Mouse (Mus musculus) thymus, postnatal 4 days (tissue): Measurements from ENCODE around the gene Gzmc.
A peak's percentile ranks its signal among the peaks of the same experiment; 100 is the strongest.
"Not testable (repeated sequence)": the region's sequence is repeated elsewhere in the genome, so short reads cannot be mapped to it uniquely, and the experiment has no call there.

ENCODE experiments used
- DNase-seq: peaks from one replicate; pipeline ENCODE4 v3.0.0; 2021

Gzmc gene

GRCm38 (mm10) chr14:56234556-56234955 lies at the start of gene Gzmc:
TSS of gene Gzmc (minus strand) at chr14:56234656.
- DNase-seq: no peak

DNA sequence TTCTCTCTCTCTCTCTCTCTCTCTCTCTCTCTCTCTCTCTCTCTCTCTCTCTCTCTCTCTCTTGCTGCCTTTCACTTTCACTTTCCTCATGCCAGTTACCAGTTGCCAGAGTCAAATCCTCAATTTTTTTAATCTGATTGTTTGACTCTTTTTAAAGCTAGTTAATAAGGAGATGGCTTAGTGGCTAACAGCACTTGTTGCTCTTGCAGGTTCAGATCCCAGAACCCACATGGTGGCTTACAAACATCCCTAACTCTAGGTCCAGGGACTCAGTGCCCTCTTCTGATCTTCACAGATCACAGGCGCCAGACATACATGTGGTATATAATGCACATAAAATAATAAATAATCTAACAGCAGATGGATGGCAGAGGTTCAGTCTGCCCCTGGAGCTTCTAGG lies 49.4 kb upstream of the Gzmc start:
- DNase-seq: no peak

- DNase-seq: no peak
These were observed 46.6 kb upstream of the Gzmc start for GRCm38 (mm10) chr14:56281090-56281489.

DNA sequence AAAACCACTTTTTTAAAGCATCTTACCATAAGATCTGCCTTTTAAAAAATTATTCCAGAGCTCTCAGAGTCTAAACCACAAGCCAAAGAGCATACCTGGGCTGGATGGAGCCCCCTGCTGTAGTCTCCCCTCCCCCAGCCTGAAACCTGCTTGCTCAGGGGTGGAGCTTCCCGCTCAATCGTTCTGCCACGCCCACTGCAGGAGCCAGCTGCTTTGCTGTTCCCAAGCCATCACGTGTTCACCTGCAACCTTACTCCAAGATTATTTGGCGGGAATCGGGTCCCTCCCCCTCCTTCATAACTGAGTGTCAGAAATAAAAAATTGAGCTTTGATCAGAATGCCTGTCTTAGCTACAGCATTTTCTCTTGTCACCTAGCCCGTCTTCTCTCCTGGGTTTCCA lies 44.2 kb upstream of the Gzmc start:
- DNase-seq: not testable (repeated sequence)

- not testable (repeated sequence) for DNase-seq
These were observed 41.6 kb upstream of the Gzmc start for GRCm38 (mm10) chr14:56276096-56276495.

GRCm38 (mm10) chr14:56266109-56266508 lies 31.7 kb upstream of the Gzmc start:
- DNase-seq: no peak

DNA sequence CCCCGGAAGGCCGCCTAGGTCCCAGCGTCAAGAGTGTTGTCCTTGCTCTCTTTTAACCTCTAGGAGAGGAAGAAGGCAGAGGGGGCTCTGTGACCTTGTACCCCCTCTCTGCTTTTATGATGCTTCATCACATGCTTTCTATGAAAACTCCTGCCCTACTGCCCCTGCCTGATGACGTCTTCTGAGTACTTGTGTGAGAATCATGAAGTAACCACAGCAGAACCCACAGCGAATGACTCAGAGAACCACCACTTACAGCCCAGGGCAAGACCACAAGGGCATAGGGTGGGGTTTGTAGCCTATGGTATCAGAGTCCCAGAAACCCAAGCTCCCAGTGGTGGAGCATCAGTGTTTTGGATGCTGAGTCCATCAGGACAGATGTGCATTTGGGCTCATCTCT lies 27.7 kb upstream of the Gzmc start, which contains the start of gene Gzmb:
Gzmb (minus strand) TSS at position 108 of the 400 bp plus-strand sequence.
- no peak for DNase-seq

DNA sequence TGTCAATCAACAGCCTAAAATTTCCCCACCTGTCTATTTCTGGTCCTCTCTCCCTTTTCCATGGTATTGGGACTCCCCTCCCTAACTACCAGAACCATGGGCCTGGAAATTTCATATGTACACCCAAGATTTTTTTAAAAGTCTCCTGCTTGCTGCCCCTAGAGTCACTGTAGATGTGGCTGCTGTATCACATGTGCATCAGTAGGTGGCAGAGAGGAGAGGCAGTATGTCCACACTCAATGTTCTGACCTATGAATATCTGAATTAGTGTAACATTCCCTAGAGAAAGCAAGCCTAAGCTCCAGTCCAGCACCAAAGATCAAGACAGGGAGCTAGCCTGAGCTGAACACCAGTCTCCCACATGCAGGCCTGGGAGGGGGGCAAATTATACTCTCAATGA lies 6.0 kb upstream of the Gzmc start:
- no peak for DNase-seq

DNA sequence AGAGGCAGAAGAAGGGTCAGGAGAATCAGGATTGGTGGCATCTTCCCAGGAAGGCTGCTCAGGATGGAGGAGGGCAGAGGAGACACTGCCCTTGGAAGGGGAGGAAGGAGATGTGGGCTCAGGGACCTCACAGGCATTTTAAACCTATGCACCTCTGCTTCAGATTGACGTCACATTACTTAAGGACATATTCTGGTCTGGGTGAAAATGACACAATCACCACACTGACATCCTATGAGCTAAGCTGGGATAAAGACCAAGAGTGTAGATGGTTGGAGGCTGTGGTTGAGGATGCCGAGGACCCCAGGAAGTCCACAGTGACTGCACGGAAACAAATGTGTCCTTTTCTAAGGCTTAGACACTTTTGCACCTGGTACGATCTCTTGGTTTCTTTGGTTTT lies 23.1 kb downstream of the Gzmc start, which contains the start of gene Gzmf:
Gzmf (minus strand) TSS at position 101 of the 400 bp plus-strand sequence.
- DNase-seq: no peak

DNA sequence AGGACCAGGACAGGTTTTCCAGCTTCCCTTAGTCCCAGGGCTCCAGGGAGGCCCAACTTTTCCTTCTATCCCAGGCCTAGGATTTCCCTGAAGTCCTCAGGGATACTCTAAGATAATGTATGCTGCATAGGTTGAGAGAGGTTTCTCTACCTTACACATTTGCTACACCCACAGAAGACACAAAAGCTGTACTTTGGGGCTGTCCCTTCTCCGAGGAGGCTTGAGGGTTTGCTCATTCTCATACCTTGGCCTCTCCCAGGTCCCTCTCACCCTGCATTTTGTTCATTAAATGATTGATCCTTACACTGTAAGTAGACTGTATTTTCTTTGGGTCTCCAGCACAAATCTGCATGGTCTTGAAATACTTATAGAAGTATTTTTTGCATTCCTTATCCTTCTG lies 28.8 kb downstream of the Gzmc start:
- DNase-seq: no peak

DNA sequence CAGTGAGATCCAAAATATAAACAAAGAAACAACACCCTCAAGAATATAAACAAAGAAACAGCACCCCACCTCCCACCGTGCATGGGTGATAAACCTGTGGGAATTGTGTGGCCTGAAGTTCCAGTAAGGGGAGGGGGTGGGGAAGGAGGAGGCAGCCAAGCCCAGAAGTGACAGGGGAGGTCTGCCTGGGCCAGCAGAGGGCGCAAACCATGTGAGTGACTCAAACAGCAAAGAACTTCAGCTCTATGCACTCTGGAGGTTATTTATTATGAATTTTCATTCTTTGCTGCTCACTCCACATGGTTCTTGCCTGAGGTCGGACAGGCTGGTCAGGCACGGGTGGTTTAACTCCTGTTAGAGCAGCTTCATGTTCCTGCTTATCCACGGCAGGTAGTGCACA lies 29.4 kb downstream of the Gzmc start:
- peak; percentile 83 for DNase-seq

- peak; percentile 82 for DNase-seq
These were observed 30.5 kb downstream of the Gzmc start for GRCm38 (mm10) chr14:56203975-56204374.

DNA sequence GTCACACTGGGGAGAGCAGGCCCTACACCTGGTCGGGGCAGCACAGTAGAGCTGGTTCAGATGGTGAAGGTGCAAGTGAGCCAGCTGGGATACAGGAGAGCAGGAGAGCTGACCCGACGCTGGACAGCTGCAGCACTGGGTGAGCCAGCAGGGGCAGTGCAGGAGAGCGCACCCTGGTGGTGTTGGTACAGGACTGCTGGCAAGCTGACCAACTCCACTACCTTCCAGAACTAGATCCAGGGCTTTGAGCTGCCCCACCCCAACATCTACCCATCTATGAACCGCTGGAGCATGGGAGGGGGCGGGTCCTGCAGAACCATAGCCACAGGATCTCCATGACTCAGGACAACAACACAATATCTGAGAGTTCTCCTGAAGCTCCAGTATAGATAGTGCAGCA lies 47.5 kb downstream of the Gzmc start:
- peak; percentile 46 for DNase-seq

- no peak for DNase-seq
These were observed 47.9 kb downstream of the Gzmc start for GRCm38 (mm10) chr14:56186521-56186920.
